Mouse (Mus musculus): ENCODE data around the gene Paqr9. TPM values are rescaled to one million over a fixed set of nuclear protein-coding genes. Genes with fewer than 3 reads are reported as not detected.

The Paqr9 gene
- polyA plus RNA-seq, 1 experiment, result 58.7 TPM

DNA sequence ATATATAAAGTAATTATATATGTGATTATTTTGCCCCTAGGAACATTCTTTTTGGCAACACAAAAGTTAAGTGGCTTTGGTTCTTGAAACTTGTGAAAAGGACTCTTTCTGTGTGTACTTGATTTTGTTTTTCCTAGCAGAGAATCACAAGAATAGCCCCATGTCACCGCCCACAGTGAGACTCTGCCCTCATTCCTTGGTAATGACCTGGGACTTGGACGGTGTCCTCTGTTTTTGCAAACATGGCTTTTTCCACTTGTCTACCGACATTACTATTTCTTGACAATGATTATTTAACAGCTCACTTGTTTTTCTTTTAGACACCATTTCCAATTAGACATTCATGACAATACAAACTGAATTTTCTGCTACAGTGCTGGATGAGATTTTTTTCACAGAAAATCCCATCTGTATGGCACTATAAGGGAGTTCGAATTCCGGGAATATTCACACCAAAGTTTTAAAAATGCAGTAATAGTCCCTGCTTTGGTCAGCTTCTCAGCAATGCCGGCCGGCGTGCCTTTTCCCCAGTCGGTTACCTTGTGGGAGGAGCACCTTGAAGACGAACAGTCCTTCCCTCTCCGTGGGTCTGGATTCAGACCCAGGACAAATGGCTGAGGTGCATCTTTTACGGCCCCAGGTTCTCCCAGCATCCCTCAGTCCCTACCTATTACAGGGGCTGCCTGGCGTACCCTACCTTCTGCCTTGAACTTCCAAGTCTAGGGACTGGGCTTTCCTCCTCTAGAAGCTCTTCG, 55.6 kb downstream of the Paqr9 start:
- H3K4me1 ChIP-seq (ENCODE audit: control insufficient read depth, insufficient read depth, low read length), result peaks cover 7% of the 10 kb centered on the region
- H3K27me3 ChIP-seq (ENCODE audit: control insufficient read depth, insufficient read depth, low read length), result no peaks in the 10 kb centered on the region
- TF ChIP-seq CTCF (IDR thresholded peaks at IDR 0.05; ENCODE audit: control insufficient read depth, insufficient read depth, insufficient replicate concordance, low read depth, low read length) (no peak), POLR2A (IDR thresholded peaks at IDR 0.05; ENCODE audit: control insufficient read depth, low read depth, low read length) (no peak)
- no peak overlapping the region for H3K27ac ChIP-seq (ENCODE audit: control insufficient read depth, insufficient read depth, low read depth, low read length)
- no peaks in the 10 kb centered on the region for H3K36me3 ChIP-seq (ENCODE audit: control insufficient read depth, insufficient read depth, low read length)
- peak overlapping the region; percentile 27; the same call in 1 of the 2 replicates for H3K4me3 ChIP-seq (ENCODE audit: control insufficient read depth, low read depth, low read length)

DNA sequence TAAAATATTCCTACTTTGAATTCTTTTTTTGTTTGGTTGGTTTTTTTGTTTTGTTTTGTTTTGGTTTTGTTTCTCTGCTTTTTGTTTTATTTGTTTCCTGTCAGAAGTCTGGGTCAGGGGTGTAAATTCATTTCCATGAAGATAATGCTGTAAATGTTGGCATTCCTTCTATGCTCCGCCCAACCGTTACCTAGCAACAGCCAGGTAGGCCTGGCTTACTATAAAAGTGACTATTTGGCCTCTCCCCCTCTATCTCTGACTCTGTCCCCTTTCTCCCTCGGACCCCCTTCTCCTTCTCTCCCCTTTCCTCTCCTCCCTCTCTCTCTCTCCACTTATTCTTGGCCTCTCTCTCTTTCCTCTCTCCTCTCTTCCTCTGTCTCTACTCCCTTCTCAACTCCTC, 56.5 kb downstream of the Paqr9 start:
- Histone ChIP-seq H3K4me1 (ENCODE audit: control insufficient read depth, insufficient read depth, low read length) (peaks cover 7% of the 10 kb centered on the region), H3K27ac (ENCODE audit: control insufficient read depth, insufficient read depth, low read depth, low read length) (no peak overlapping the region), H3K27me3 (ENCODE audit: control insufficient read depth, insufficient read depth, low read length) (no peaks in the 10 kb centered on the region), H3K4me3 (ENCODE audit: control insufficient read depth, low read depth, low read length) (peak overlapping the region; percentile 29; the same call in 1 of the 2 replicates), H3K36me3 (ENCODE audit: control insufficient read depth, insufficient read depth, low read length) (no peaks in the 10 kb centered on the region)
- TF ChIP-seq CTCF (IDR thresholded peaks at IDR 0.05; ENCODE audit: control insufficient read depth, insufficient read depth, insufficient replicate concordance, low read depth, low read length) (no peak), POLR2A (IDR thresholded peaks at IDR 0.05; ENCODE audit: control insufficient read depth, low read depth, low read length) (no peak)

Other genes with a start within 250 kb of the Paqr9 start
- gene Chst2, start 152.9 kb upstream of the Paqr9 start, polyA plus RNA-seq (2012; rRNA removed), result 0.38 and 0.43 TPM in 2 replicates
- gene U2surp, start 47.7 kb upstream of the Paqr9 start, polyA plus RNA-seq (2012; rRNA removed), result 3.3 and 4.0 TPM in 2 replicates
- gene Pcolce2, start 77.9 kb downstream of the Paqr9 start, polyA plus RNA-seq (2012; rRNA removed), result 0.30 and 0.37 TPM in 2 replicates
- gene Trpc1, start 190.7 kb downstream of the Paqr9 start, polyA plus RNA-seq (2012; rRNA removed), result 2.3 and 2.5 TPM in 2 replicates

Measured in testis, adult 2 months (tissue).